Mouse (Mus musculus): ENCODE measurements around the gene Dpy19l1. TPM values are rescaled to one million over a fixed set of nuclear protein-coding genes. Genes with fewer than 3 reads are reported as not detected.
A peak's percentile ranks its signal among the peaks of the same experiment; 100 is the strongest.

The Dpy19l1 gene
- 3.7 and 4.3 TPM in 2 replicates for polyA plus RNA-seq (2015; fragmentation: Nextera tagmentation; extraction: Ambion mirVana)

DNA sequence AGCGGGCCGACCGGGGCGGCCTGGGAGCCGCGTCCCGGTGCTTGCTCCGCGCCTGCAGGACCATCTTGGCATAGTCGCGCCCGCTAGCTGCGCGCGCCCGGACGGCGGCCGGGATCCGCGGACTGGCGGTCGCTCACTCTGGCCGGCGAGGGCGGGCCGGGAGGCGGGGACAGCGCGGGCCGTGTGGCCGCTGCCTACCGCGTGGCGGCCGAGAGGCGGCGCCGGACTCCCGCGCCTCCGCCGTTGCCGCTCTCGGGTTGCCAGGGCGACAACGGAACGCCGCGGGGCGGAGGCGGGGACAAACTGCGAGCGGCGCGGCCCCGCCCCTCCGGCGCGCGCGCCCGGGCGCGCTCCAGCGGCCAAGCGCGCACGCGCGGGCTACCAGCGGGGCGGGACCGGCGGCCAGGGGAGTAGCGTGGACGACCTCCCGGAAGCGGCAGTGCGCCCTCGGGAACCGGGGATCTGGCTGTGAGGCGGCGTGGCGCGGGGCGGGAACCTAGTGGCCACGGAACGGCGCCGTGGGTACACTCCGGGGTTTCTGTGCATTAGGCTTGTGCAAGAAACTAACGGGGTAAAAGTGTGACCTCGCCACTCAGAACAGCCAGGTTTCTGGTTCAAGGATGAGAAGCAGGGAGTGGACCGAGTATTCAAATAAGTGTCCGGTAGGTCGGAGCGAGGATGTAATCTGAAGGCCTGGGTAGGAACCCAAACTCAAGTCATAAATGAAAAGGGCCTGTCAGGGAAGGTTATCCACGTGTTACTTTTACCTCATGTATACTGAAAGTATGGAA is at the start of gene Dpy19l1:
Dpy19l1 (minus strand) TSS at position 74 of the 791 bp plus-strand sequence.
- Histone ChIP-seq H3K27me3 (replicated peaks; ENCODE audit: control insufficient read depth, insufficient read depth, low read length) (no peaks in the 10 kb centered on the region), H3K4me3 (ENCODE audit: low read length) (peak within 1 kb of the TSS; percentile 78), H3K4me1 (ENCODE audit: control insufficient read depth, insufficient read depth, low read length) (peaks cover 7% of the 10 kb centered on the region), H3K27ac (ENCODE audit: low read length) (peak within 1 kb of the TSS; percentile 89), H3K4me2 (ENCODE audit: low read depth, low read length) (peak within 1 kb of the TSS; percentile 66), H3K36me3 (ENCODE audit: control insufficient read depth, insufficient read depth, low read length) (no peaks in the 10 kb centered on the region), H3K9ac (ENCODE audit: low read depth, low read length) (peak within 1 kb of the TSS; percentile 82), H3K9me3 (ENCODE audit: control insufficient read depth, low read length) (no peaks in the 10 kb centered on the region)
- under 1% methylated on average over 99 of the region's 99 CpGs for WGBS
- ATAC-seq, result peak; percentile 99

GRCm38 (mm10) chr9:24538159-24538558 is 35.2 kb upstream of the Dpy19l1 start:
- Histone ChIP-seq H3K4me2 (ENCODE audit: low read depth, low read length) (no peak overlapping the region), H3K27ac (ENCODE audit: low read length) (no peak overlapping the region), H3K36me3 (ENCODE audit: control insufficient read depth, insufficient read depth, low read length) (no peaks in the 10 kb centered on the region), H3K4me1 (ENCODE audit: control insufficient read depth, insufficient read depth, low read length) (no peaks in the 10 kb centered on the region), H3K27me3 (replicated peaks; ENCODE audit: control insufficient read depth, insufficient read depth, low read length) (no peaks in the 10 kb centered on the region), H3K9ac (ENCODE audit: low read depth, low read length) (no peak overlapping the region), H3K4me3 (ENCODE audit: low read length) (no peak overlapping the region), H3K9me3 (ENCODE audit: control insufficient read depth, low read length) (no peaks in the 10 kb centered on the region)
- 43% methylated on average over 2 of the region's 2 CpGs for WGBS
- ATAC-seq, result no peak

- peak; percentile 60; the same call in 1 of the 2 replicates for ATAC-seq
- 58% methylated on average over 10 of the region's 10 CpGs for WGBS
Observed at GRCm38 (mm10) chr9:24516575-24517139, 13.7 kb upstream of the Dpy19l1 start.

GRCm38 (mm10) chr9:24514078-24514469 is 11.1 kb upstream of the Dpy19l1 start:
- Histone ChIP-seq H3K27ac (ENCODE audit: low read length) (no peak overlapping the region), H3K9ac (ENCODE audit: low read depth, low read length) (no peak overlapping the region), H3K4me3 (ENCODE audit: low read length) (no peak overlapping the region), H3K27me3 (replicated peaks; ENCODE audit: control insufficient read depth, insufficient read depth, low read length) (no peaks in the 10 kb centered on the region), H3K4me1 (ENCODE audit: control insufficient read depth, insufficient read depth, low read length) (no peaks in the 10 kb centered on the region), H3K9me3 (ENCODE audit: control insufficient read depth, low read length) (no peaks in the 10 kb centered on the region), H3K4me2 (ENCODE audit: low read depth, low read length) (no peak overlapping the region), H3K36me3 (ENCODE audit: control insufficient read depth, insufficient read depth, low read length) (no peaks in the 10 kb centered on the region)
- WGBS, result 71% methylated on average over 5 of the region's 5 CpGs
- ATAC-seq, result no peak

More at GRCm38 (mm10) chr9:24516575-24517139, 13.7 kb upstream of the Dpy19l1 start:
- Histone ChIP-seq H3K27me3 (replicated peaks; ENCODE audit: control insufficient read depth, insufficient read depth, low read length) (no peaks in the 10 kb centered on the region), H3K4me1 (ENCODE audit: control insufficient read depth, insufficient read depth, low read length) (no peaks in the 10 kb centered on the region), H3K9ac (ENCODE audit: low read depth, low read length) (no peak overlapping the region), H3K4me2 (ENCODE audit: low read depth, low read length) (no peak overlapping the region), H3K9me3 (ENCODE audit: control insufficient read depth, low read length) (no peaks in the 10 kb centered on the region), H3K4me3 (ENCODE audit: low read length) (no peak overlapping the region), H3K27ac (ENCODE audit: low read length) (no peak overlapping the region), H3K36me3 (ENCODE audit: control insufficient read depth, insufficient read depth, low read length) (no peaks in the 10 kb centered on the region)

- WGBS, result 75% methylated on average over 9 of the region's 9 CpGs
- Histone ChIP-seq H3K9me3 (ENCODE audit: control insufficient read depth, low read length) (no peaks in the 10 kb centered on the region), H3K4me1 (ENCODE audit: control insufficient read depth, insufficient read depth, low read length) (no peaks in the 10 kb centered on the region), H3K4me3 (ENCODE audit: low read length) (no peak overlapping the region), H3K36me3 (ENCODE audit: control insufficient read depth, insufficient read depth, low read length) (no peaks in the 10 kb centered on the region), H3K9ac (ENCODE audit: low read depth, low read length) (no peak overlapping the region), H3K4me2 (ENCODE audit: low read depth, low read length) (no peak overlapping the region), H3K27ac (ENCODE audit: low read length) (no peak overlapping the region), H3K27me3 (replicated peaks; ENCODE audit: control insufficient read depth, insufficient read depth, low read length) (no peaks in the 10 kb centered on the region)
- no peak for ATAC-seq
Observed at GRCm38 (mm10) chr9:24513290-24514077, 10.5 kb upstream of the Dpy19l1 start.

DNA sequence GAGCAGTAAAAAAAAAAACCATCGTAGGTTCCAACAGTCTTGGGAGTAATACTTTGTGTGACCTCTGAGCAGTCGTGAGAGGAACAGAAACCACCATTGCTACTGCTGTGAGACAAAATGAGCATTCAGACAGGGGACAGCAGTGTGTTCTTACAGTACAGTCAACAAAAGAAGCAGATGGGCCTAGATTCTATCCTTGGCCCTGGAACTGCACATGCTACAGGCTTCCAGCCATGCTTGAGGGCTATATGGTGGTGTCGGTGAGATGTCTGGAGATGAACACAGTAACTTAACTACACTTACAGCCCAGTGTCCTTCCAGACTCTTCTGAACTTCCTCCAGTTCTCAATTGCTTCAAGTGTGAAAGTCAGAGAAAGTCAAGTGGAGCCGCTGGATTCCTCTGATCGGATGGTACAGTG is 9.2 kb upstream of the Dpy19l1 start:
- Histone ChIP-seq H3K4me1 (ENCODE audit: control insufficient read depth, insufficient read depth, low read length) (no peaks in the 10 kb centered on the region), H3K4me2 (ENCODE audit: low read depth, low read length) (no peak overlapping the region), H3K27ac (ENCODE audit: low read length) (no peak overlapping the region), H3K36me3 (ENCODE audit: control insufficient read depth, insufficient read depth, low read length) (no peaks in the 10 kb centered on the region), H3K9ac (ENCODE audit: low read depth, low read length) (no peak overlapping the region), H3K9me3 (ENCODE audit: control insufficient read depth, low read length) (no peaks in the 10 kb centered on the region), H3K27me3 (replicated peaks; ENCODE audit: control insufficient read depth, insufficient read depth, low read length) (no peaks in the 10 kb centered on the region), H3K4me3 (ENCODE audit: low read length) (no peak overlapping the region)
- ATAC-seq, result no peak
- 83% methylated on average over 5 of the region's 5 CpGs for WGBS

GRCm38 (mm10) chr9:24511371-24512120 is 8.6 kb upstream of the Dpy19l1 start:
- Histone ChIP-seq H3K4me1 (ENCODE audit: control insufficient read depth, insufficient read depth, low read length) (no peaks in the 10 kb centered on the region), H3K9ac (ENCODE audit: low read depth, low read length) (no peak overlapping the region), H3K9me3 (ENCODE audit: control insufficient read depth, low read length) (no peaks in the 10 kb centered on the region), H3K4me3 (ENCODE audit: low read length) (no peak overlapping the region), H3K27me3 (replicated peaks; ENCODE audit: control insufficient read depth, insufficient read depth, low read length) (no peaks in the 10 kb centered on the region), H3K27ac (ENCODE audit: low read length) (no peak overlapping the region), H3K4me2 (ENCODE audit: low read depth, low read length) (no peak overlapping the region), H3K36me3 (ENCODE audit: control insufficient read depth, insufficient read depth, low read length) (no peaks in the 10 kb centered on the region)
- ATAC-seq, result no peak
- WGBS, result 87% methylated on average over 4 of the region's 4 CpGs

GRCm38 (mm10) chr9:24508880-24509279 is 5.9 kb upstream of the Dpy19l1 start:
- H3K9ac ChIP-seq (ENCODE audit: low read depth, low read length), result no peak overlapping the region
- H3K4me3 ChIP-seq (ENCODE audit: low read length), result no peak overlapping the region
- H3K36me3 ChIP-seq (ENCODE audit: control insufficient read depth, insufficient read depth, low read length), result no peaks in the 10 kb centered on the region
- 65% methylated on average over 4 of the region's 4 CpGs for WGBS
- ATAC-seq, result peak; percentile 53; the same call in 1 of the 2 replicates
- H3K4me1 ChIP-seq (ENCODE audit: control insufficient read depth, insufficient read depth, low read length), result no peaks in the 10 kb centered on the region
- no peak overlapping the region for H3K4me2 ChIP-seq (ENCODE audit: low read depth, low read length)
- H3K27me3 ChIP-seq (replicated peaks; ENCODE audit: control insufficient read depth, insufficient read depth, low read length), result no peaks in the 10 kb centered on the region
- H3K9me3 ChIP-seq (ENCODE audit: control insufficient read depth, low read length), result no peaks in the 10 kb centered on the region
- no peak overlapping the region for H3K27ac ChIP-seq (ENCODE audit: low read length)

DNA sequence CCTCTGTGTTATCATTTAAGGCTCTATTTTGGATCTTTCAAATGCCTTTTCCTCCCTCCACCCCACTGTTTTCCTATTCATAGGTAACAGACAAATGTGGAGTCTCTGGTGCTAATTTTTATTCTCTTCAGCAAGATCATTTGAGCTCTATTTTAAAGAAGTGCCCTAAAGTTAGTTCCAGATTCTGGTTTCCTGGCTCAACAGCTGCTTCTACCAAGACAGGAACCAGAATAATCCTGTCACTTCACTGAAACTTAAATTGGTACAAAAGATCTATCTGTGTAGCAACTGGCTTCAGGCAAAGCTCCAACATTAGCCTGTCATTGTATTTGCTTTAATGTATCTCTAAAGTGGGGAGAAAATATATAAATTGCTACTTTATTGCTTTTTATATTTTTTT is 3.6 kb upstream of the Dpy19l1 start:
- Histone ChIP-seq H3K4me2 (ENCODE audit: low read depth, low read length) (no peak overlapping the region), H3K4me3 (ENCODE audit: low read length) (no peak overlapping the region), H3K27ac (ENCODE audit: low read length) (no peak overlapping the region), H3K9ac (ENCODE audit: low read depth, low read length) (no peak overlapping the region), H3K9me3 (ENCODE audit: control insufficient read depth, low read length) (no peaks in the 10 kb centered on the region), H3K27me3 (replicated peaks; ENCODE audit: control insufficient read depth, insufficient read depth, low read length) (no peaks in the 10 kb centered on the region), H3K36me3 (ENCODE audit: control insufficient read depth, insufficient read depth, low read length) (no peaks in the 10 kb centered on the region), H3K4me1 (ENCODE audit: control insufficient read depth, insufficient read depth, low read length) (peaks cover 5% of the 10 kb centered on the region)
- no peak for ATAC-seq
